Mouse (Mus musculus) liver, adult 2 months (tissue): Measurements from ENCODE around the gene Fasl. TPM values are rescaled to one million over a fixed set of nuclear protein-coding genes. Genes with fewer than 3 reads are reported as not detected.

Source experiments
- DNase-seq: peaks from one replicate; pipeline ENCODE4 v3.0.0-alpha.2; 2011; ENCODE audit warnings: low read depth, low spot score; ENCODE audit errors: extremely low read depth
- H3K27ac ChIP-seq: fragments of 200-500 bp; replicated peaks from 2 replicates; pipeline ENCODE4 v1.5.1; 2012; ENCODE audit warnings: low read depth, mild to moderate bottlenecking, control low read depth, inconsistent platforms, low read length; ENCODE audit not compliant: insufficient read depth
- H3K27me3 ChIP-seq: fragments of 200-500 bp; 2 replicates; pipeline ENCODE4 v1.6.1; 2012; ENCODE audit warnings: mild to moderate bottlenecking, moderate library complexity, low read length, inconsistent platforms; ENCODE audit not compliant: control insufficient read depth, insufficient read depth
- H3K36me3 ChIP-seq: fragments of 200-500 bp; 2 replicates; pipeline ENCODE4 v1.6.1; 2012; ENCODE audit warnings: low read length, inconsistent platforms; ENCODE audit not compliant: control insufficient read depth, insufficient read depth
- H3K4me1 ChIP-seq: fragments of 200-500 bp; 2 replicates; pipeline ENCODE4 v1.6.1; 2011; ENCODE audit warnings: low read length; ENCODE audit not compliant: control insufficient read depth, insufficient read depth
- H3K4me3 ChIP-seq: fragments of 200-500 bp; 2 replicates; pipeline ENCODE4 v1.5.1; 2011; ENCODE audit warnings: low read depth, mild to moderate bottlenecking, control low read depth, low read length, moderate library complexity; ENCODE audit not compliant: insufficient read depth
- H3K79me2 ChIP-seq: fragments of 200-500 bp; 2 replicates; pipeline ENCODE4 v1.6.1; 2012; ENCODE audit warnings: inconsistent platforms, mild to moderate bottlenecking, low read length, moderate library complexity; ENCODE audit not compliant: control insufficient read depth, insufficient read depth
- H3K9ac ChIP-seq: fragments of 200-500 bp; 2 replicates; pipeline ENCODE4 v1.6.1; 2012; ENCODE audit warnings: low read depth, mild to moderate bottlenecking, control low read depth, inconsistent platforms, low read length
- CTCF ChIP-seq: fragments of 200-500 bp; IDR thresholded peaks from 2 replicates; pipeline ENCODE4 v1.5.1; 2011; ENCODE audit warnings: low read depth, low read length, control low read depth
- POLR2A ChIP-seq: fragments of 200-500 bp; IDR thresholded peaks from 2 replicates; pipeline ENCODE4 v1.6.1; 2011; ENCODE audit warnings: low read length, control low read depth; ENCODE audit not compliant: insufficient read depth; ENCODE audit errors: extremely low read depth
- WGBS: fragments of 180-500 bp; shearing (Covaris S2); methylation state at CpG from one replicate; pipeline ENCODE4 v1.1.7; 2018; 5-methylcytosine and 5-hydroxymethylcytosine counted together
- polyA plus RNA-seq: library from polyadenylated mRNA; depleted of rRNA; stranded (reverse); fragments of >200 nt; gene quantifications from 2 replicates; pipeline ENCODE4 v1.2.3, GENCODE M21; 2012; rRNA removed
- total RNA-seq: library from RNA; depleted of rRNA; stranded (reverse); fragments of >200 nt; gene quantifications from 2 replicates; pipeline ENCODE4 v1.2.3, GENCODE M21; 2014; rRNA removed

Fasl gene
- total and polyA plus RNA-seq, 2 experiments, result 0.12 to 0.28 TPM

DNA sequence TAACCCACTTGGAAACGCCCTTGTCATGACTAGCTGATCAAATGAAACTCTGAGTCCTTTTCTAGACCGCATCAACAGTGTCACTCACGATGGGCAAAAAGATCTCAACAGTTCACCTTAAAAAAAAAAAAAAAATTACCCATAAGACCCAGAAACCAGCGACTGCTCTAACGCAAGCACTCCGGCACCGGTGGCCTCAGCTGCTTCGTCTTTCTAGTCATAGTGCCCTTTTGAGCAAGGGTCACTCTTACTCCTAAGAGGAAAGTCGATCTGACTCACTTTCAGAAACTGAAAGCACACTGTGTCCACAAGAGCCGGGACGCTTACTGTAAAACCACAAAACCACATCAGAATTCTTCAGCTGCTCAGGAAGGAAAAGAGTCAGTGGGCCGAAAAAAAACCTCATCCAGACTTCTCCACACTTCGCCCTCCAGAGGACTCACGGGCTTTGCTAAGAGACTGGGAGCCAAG, 53.5 kb downstream of the Fasl start:
- no peaks in the 10 kb centered on the region for H3K79me2 ChIP-seq
- 79% methylated on average over 14 of the region's 14 CpGs for WGBS
- TF ChIP-seq CTCF (no peak), POLR2A (no peak)
- no peak overlapping the region for H3K4me3 ChIP-seq
- no peak for DNase-seq
- no peaks in the 10 kb centered on the region for H3K36me3 ChIP-seq
- H3K4me1 ChIP-seq, result no peaks in the 10 kb centered on the region
- H3K9ac ChIP-seq, result no peak overlapping the region
- no peak overlapping the region for H3K27ac ChIP-seq
- no peaks in the 10 kb centered on the region for H3K27me3 ChIP-seq

DNA sequence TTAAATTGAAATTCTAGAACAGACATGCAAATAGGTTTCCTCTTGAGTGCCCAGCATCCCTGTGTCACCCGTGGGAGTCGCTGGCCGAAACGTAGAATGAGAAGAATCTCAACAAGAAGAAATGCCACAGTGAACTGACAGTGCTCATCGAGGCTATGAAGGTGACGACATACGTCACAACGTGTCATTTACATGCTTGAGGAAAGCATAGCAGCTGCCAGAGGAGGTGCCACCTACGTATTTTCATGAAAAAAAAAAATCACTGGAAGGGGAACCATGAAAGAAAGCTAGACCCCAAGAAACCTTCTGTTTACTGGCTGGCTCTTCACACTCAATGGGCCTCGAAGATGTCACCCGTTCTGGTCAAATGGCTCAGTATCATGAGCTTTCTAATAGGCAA, 54.0 kb downstream of the Fasl start:
- Histone ChIP-seq H3K36me3 (no peaks in the 10 kb centered on the region), H3K27me3 (no peaks in the 10 kb centered on the region), H3K27ac (no peak overlapping the region), H3K9ac (no peak overlapping the region), H3K79me2 (no peaks in the 10 kb centered on the region), H3K4me1 (no peaks in the 10 kb centered on the region), H3K4me3 (no peak overlapping the region)
- 87% methylated on average over 11 of the region's 11 CpGs for WGBS
- no peak for DNase-seq
- no peak for TF ChIP-seq POLR2A
- TF ChIP-seq CTCF, result no peak

Other genes with a start within 250 kb of the Fasl start
- 9.7 and 14.7 TPM in 2 replicates for gene Suco, start 88.2 kb upstream of the Fasl start, total RNA-seq
- 0.95 and 1.4 TPM in 2 replicates for gene Suco, start 88.2 kb upstream of the Fasl start, polyA plus RNA-seq
- gene Pigc, start 180.7 kb upstream of the Fasl start, total RNA-seq, result 7.1 and 7.3 TPM in 2 replicates
- gene Pigc, start 180.7 kb upstream of the Fasl start, polyA plus RNA-seq, result 9.4 and 9.5 TPM in 2 replicates
- not detected in 2 replicates for gene 4930558K02Rik, start 191.1 kb upstream of the Fasl start, total RNA-seq
- not detected in 2 replicates for gene 4930558K02Rik, start 191.1 kb upstream of the Fasl start, polyA plus RNA-seq